Mouse (Mus musculus) urinary bladder, postnatal 4 days (tissue): ENCODE measurements at regions not wholly inside any gene's neighbourhood (a gene's known extent, or its start where the extent isn't known, plus 50 kb on each side); places are given as distances from the start of the nearest gene placed in this dataset.

Experiments
- DNase-seq, 2 experiments: peaks; one replicate each; pipeline ENCODE4 v3.0.0; 2021 to 2022; ENCODE audit warnings: low spot score in 2 of 2

- DNase-seq, result no peak
Observed at GRCm38 (mm10) chr10:56587205-56587604, 210.1 kb downstream of the Gja1 start.

- DNase-seq, result no peak
Observed at GRCm38 (mm10) chr10:56597382-56597781, 220.3 kb downstream of the Gja1 start.

GRCm38 (mm10) chr10:56598191-56598590 is 221.1 kb downstream of the Gja1 start:
- no peak for DNase-seq

- DNase-seq, result no peak
Observed at GRCm38 (mm10) chr10:56599923-56600322, 222.8 kb downstream of the Gja1 start.

GRCm38 (mm10) chr10:56611564-56612288 is 234.6 kb downstream of the Gja1 start:
- no peak for DNase-seq

GRCm38 (mm10) chr10:56642656-56643055 is 265.5 kb downstream of the Gja1 start:
- DNase-seq, result no peak

- DNase-seq, result no peak
Observed at GRCm38 (mm10) chr10:56643376-56644135, 266.4 kb downstream of the Gja1 start.

GRCm38 (mm10) chr10:56660501-56660900 is 283.4 kb downstream of the Gja1 start:
- DNase-seq, result no peak

- DNase-seq, result no peak
Observed at GRCm38 (mm10) chr10:56673919-56674318, 296.8 kb downstream of the Gja1 start.

- DNase-seq, result no peak
Observed at GRCm38 (mm10) chr10:56682901-56683300, 305.8 kb downstream of the Gja1 start.

GRCm38 (mm10) chr10:56685655-56686250 is 308.6 kb downstream of the Gja1 start:
- no peak for DNase-seq

- DNase-seq, result no peak
Observed at GRCm38 (mm10) chr10:56691467-56691866, 314.3 kb downstream of the Gja1 start.

GRCm38 (mm10) chr10:56695100-56695499 is 318.0 kb downstream of the Gja1 start:
- DNase-seq, result no peak

- DNase-seq, result no peak
Observed at GRCm38 (mm10) chr10:56700126-56700525, 323.0 kb downstream of the Gja1 start.

GRCm38 (mm10) chr10:56708411-56708810 is 331.3 kb downstream of the Gja1 start:
- no peak for DNase-seq

- DNase-seq, result no peak
Observed at GRCm38 (mm10) chr10:56708886-56709285, 331.8 kb downstream of the Gja1 start.

GRCm38 (mm10) chr10:56712611-56713105 is 335.5 kb downstream of the Gja1 start:
- no peak for DNase-seq

- DNase-seq, result no peak
Observed at GRCm38 (mm10) chr10:56737073-56737472, 359.9 kb downstream of the Gja1 start.

GRCm38 (mm10) chr10:56739621-56740020 is 362.5 kb downstream of the Gja1 start:
- no peak for DNase-seq

GRCm38 (mm10) chr10:56752134-56752533 is 375.0 kb downstream of the Gja1 start:
- no peak for DNase-seq

- DNase-seq, result no peak
Observed at GRCm38 (mm10) chr10:56753576-56753975, 376.4 kb downstream of the Gja1 start.

GRCm38 (mm10) chr10:56754546-56755175 is 377.5 kb downstream of the Gja1 start:
- DNase-seq, result no peak
